Mouse (Mus musculus): ENCODE results near the gene Adgrd1. TPM values are rescaled to one million over a fixed set of nuclear protein-coding genes. Genes with fewer than 3 reads are reported as not detected.

Gene Adgrd1
- total and polyA plus RNA-seq, 3 experiments: 0.04 to 0.07 TPM; not detected in 1

DNA sequence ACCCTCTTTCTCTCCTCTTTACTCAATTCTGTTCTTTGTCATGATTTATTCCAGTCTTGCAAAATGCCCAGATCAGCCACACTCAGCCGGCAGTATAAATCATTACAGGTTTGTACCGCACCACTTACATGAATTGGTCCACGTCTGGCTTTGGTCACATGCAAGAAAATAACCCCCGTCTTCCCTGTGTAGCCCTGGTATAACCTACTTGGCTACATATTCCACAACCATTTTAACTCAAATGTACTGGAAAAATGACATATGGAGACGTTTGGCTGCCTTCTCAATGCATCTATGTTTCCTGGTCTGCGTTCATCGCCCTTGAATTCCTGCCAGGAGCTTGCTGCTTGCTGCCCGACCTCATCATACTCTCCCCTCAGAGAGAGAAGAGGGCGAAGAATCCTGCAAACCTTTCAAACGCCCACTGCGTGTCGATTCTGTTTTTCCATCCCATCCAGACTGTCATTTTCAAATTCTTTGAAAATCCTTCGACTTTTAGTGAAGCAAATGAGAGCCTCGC, 24.7 kb upstream of the Adgrd1 start:
- Histone ChIP-seq H3K9ac (ENCODE audit: insufficient read depth, low read depth) (no peak overlapping the region), H3K4me2 (ENCODE audit: insufficient read depth, low read depth, poor library complexity, severe bottlenecking) (no peak overlapping the region), H3K79me2 (replicated peaks; ENCODE audit: control insufficient read depth, extremely low read depth, insufficient read depth, poor library complexity, severe bottlenecking) (no peaks in the 10 kb centered on the region), H3K36me3 (replicated peaks in 1 of 2; ENCODE audit: control insufficient read depth in 1 of 2, insufficient read depth in 1 of 2, low read length in 1 of 2) (no peaks in the 10 kb centered on the region), H3K4me3 (replicated peaks in 1 of 3; ENCODE audit: low read depth in 2 of 3, low read length in 2 of 3, poor library complexity in 1 of 3) (no peak overlapping the region), H3K27ac (ENCODE audit: insufficient read depth, low read depth) (no peak overlapping the region), H3K27me3 (replicated peaks) (peaks cover 14% of the 10 kb centered on the region), H3K4me1 (ENCODE audit: control insufficient read depth in 1 of 2, insufficient read depth in 2 of 2) (peaks cover 0 to 10% of the 10 kb centered on the region in 2 experiments; a peak in 2 of 4 replicates), H3K9me3 (replicated peaks; ENCODE audit: low read length) (peaks cover 3% of the 10 kb centered on the region)
- dilution Hi-C loops (cut with MboI; ENCODE audit: extremely low pct_ligation_motif_present, extremely low pct_unique_long_range_greater_than_20kb, low sequenced_read_pairs): no loop called here
- DNase-seq (ENCODE audit: extremely low read depth): no peak
- TF ChIP-seq SIN3A (IDR thresholded peaks at IDR 0.05; ENCODE audit: low read length) (no peak), POLR2A (IDR thresholded peaks at IDR 0.05; ENCODE audit: low read depth, low read length) (no peak), TBP (conservative IDR thresholded peaks at IDR 0.05; ENCODE audit: low read depth, low read length) (no peak), IRF4 (IDR thresholded peaks at IDR 0.05; ENCODE audit: low read depth, low read length) (no peak), JUN (IDR thresholded peaks at IDR 0.05; ENCODE audit: insufficient read depth, low read depth, low read length) (no peak), USF2 (conservative IDR thresholded peaks at IDR 0.05; ENCODE audit: low read depth, low read length) (no peak), RCOR1 (conservative IDR thresholded peaks at IDR 0.05; ENCODE audit: low read depth, low read length) (no peak), POLR2AphosphoS2 (IDR thresholded peaks at IDR 0.05; ENCODE audit: low read depth, low read length) (no peak), RAD21 (IDR thresholded peaks at IDR 0.05; ENCODE audit: low read depth, low read length) (no peak), CHD1 (IDR thresholded peaks at IDR 0.05; ENCODE audit: low read depth, low read length) (no peak), GABPA (IDR thresholded peaks at IDR 0.05; ENCODE audit: insufficient replicate concordance, low read depth, low read length) (no peak), MYC (IDR thresholded peaks at IDR 0.05; ENCODE audit: low read depth, low read length) (no peak), CTCF (conservative IDR thresholded peaks at IDR 0.05 in 1 of 2, IDR thresholded peaks at IDR 0.05 in 1 of 2; ENCODE audit: low read depth in 2 of 2, low read length in 2 of 2) (no peak), E2F4 (IDR thresholded peaks at IDR 0.05; ENCODE audit: insufficient replicate concordance, low read depth, low read length) (no peak), MXI1 (IDR thresholded peaks at IDR 0.05; ENCODE audit: low read depth, low read length) (no peak), NELFE (IDR thresholded peaks at IDR 0.05; ENCODE audit: low read depth, low read length) (no peak)
- in situ Hi-C loops (cut with MboI; ENCODE audit: low pct_ligation_motif_present, low pct_unique_long_range_greater_than_20kb, low sequenced_read_pairs): loop anchor here (10.0 kb wide), 1 partner anchor 53 kb away; no protein-coding TSS in a partner anchor

DNA sequence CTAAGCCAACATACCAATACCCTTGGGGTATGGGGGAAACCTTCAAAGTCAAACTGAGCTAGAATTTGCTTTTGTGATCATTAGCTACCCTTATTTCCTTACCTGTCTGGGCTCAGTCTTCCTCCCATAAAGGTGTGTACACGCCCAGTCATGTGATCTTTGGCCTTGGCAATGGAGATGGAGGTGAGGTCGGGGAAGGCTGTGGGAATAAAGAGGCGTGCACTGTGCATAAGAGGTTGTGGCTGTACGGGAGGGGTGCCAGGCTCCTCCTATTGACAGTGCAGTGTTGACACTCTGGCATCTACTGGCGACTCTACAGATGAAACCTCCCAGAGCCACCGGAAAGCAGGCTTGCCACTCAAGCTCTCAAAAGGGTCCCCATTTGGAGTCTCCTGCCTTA, 23.1 kb upstream of the Adgrd1 start:
- in situ Hi-C loops (cut with MboI; ENCODE audit: low pct_ligation_motif_present, low pct_unique_long_range_greater_than_20kb, low sequenced_read_pairs) (loop anchor here (10.0 kb wide), 1 partner anchor 51 kb away; no protein-coding TSS in a partner anchor), dilution Hi-C loops (cut with MboI; ENCODE audit: extremely low pct_ligation_motif_present, extremely low pct_unique_long_range_greater_than_20kb, low sequenced_read_pairs) (no loop called here)
- TF ChIP-seq RAD21 (IDR thresholded peaks at IDR 0.05; ENCODE audit: low read depth, low read length) (no peak), POLR2AphosphoS2 (IDR thresholded peaks at IDR 0.05; ENCODE audit: low read depth, low read length) (no peak), MEF2A (IDR thresholded peaks at IDR 0.05; ENCODE audit: borderline replicate concordance, low read depth, low read length) (no peak), EP300 (IDR thresholded peaks at IDR 0.05; ENCODE audit: low read length) (no peak)
- H3K9me3 ChIP-seq (replicated peaks; ENCODE audit: low read length): peaks cover 3% of the 10 kb centered on the region
- H3K27me3 ChIP-seq (replicated peaks): peaks cover 8% of the 10 kb centered on the region
- no peaks in the 10 kb centered on the region for H3K79me2 ChIP-seq (replicated peaks; ENCODE audit: control insufficient read depth, extremely low read depth, insufficient read depth, poor library complexity, severe bottlenecking)
- peaks cover 0 to 21% of the 10 kb centered on the region in 2 experiments; a peak in 2 of 4 replicates for H3K4me1 ChIP-seq (ENCODE audit: control insufficient read depth in 1 of 2, insufficient read depth in 2 of 2)
- no peaks in the 10 kb centered on the region for H3K36me3 ChIP-seq (replicated peaks in 1 of 2; ENCODE audit: control insufficient read depth in 1 of 2, insufficient read depth in 1 of 2, low read length in 1 of 2)
- no peak overlapping the region for H3K9ac ChIP-seq (ENCODE audit: insufficient read depth, low read depth)
- H3K4me3 ChIP-seq (replicated peaks in 1 of 3; ENCODE audit: low read depth in 2 of 3, low read length in 2 of 3, poor library complexity in 1 of 3): no peak overlapping the region
- H3K4me2 ChIP-seq (ENCODE audit: insufficient read depth, low read depth, poor library complexity, severe bottlenecking): no peak overlapping the region
- no peak overlapping the region for H3K27ac ChIP-seq (ENCODE audit: insufficient read depth, low read depth)
- no peak for DNase-seq (ENCODE audit: extremely low read depth)
